Mouse (Mus musculus) intestine, embryonic 16.5 days (tissue): ENCODE data around the gene Padi2. TPM values are rescaled to one million over a fixed set of nuclear protein-coding genes. Genes with fewer than 3 reads are reported as not detected.

Source experiments
- ATAC-seq: fragments of 200-750 bp; cut with Nextera tagmentation; 2 replicates; pipeline ENCODE4 v1.8.0; 2017; ENCODE audit warnings: moderate TSS enrichment, moderate library complexity
- H3K27ac ChIP-seq: fragments of 300-500 bp; sonication (generic); 2 replicates; pipeline ENCODE4 v1.5.1; 2014; ENCODE audit warnings: mild to moderate bottlenecking, low read length
- H3K27me3 ChIP-seq: fragments of 300-500 bp; sonication (generic); replicated peaks from 2 replicates; pipeline ENCODE4 v1.6.1; 2014; ENCODE audit warnings: low read length, control low read depth, mixed read lengths; ENCODE audit not compliant: control insufficient read depth, insufficient read depth
- H3K36me3 ChIP-seq: fragments of 300-500 bp; sonication (generic); 2 replicates; pipeline ENCODE4 v1.6.1; 2014; ENCODE audit warnings: low read length, control low read depth; ENCODE audit not compliant: control insufficient read depth, insufficient read depth
- H3K4me1 ChIP-seq: fragments of 300-500 bp; sonication (generic); 2 replicates; pipeline ENCODE4 v1.6.1; 2014; ENCODE audit warnings: low read length, control low read depth, mixed read lengths; ENCODE audit not compliant: control insufficient read depth, insufficient read depth
- H3K4me2 ChIP-seq: fragments of 300-500 bp; sonication (generic); 2 replicates; pipeline ENCODE4 v1.6.1; 2014; ENCODE audit warnings: low read depth, low read length, control low read depth
- H3K4me3 ChIP-seq: fragments of 300-500 bp; sonication (generic); 2 replicates; pipeline ENCODE4 v1.5.1; 2014; ENCODE audit warnings: mild to moderate bottlenecking, low read length
- H3K9ac ChIP-seq: fragments of 300-500 bp; sonication (generic); 2 replicates; pipeline ENCODE4 v1.6.1; 2014; ENCODE audit warnings: low read depth, low read length
- H3K9me3 ChIP-seq: fragments of 300-500 bp; sonication (generic); 2 replicates; pipeline ENCODE4 v1.6.1; 2016; ENCODE audit warnings: low read length, control low read depth; ENCODE audit not compliant: control insufficient read depth
- WGBS: fragments of 180-500 bp; shearing (Covaris S2); extraction: QIAGEN DNeasy Blood & Tissue Kit; methylation state at CpG from one replicate; pipeline ENCODE4 v1.1.7; 2014; 5-methylcytosine and 5-hydroxymethylcytosine counted together
- polyA plus RNA-seq: library from polyadenylated mRNA; unstranded; fragments of >200 nt; fragmentation: Nextera tagmentation; extraction: Ambion mirVana; gene quantifications from 2 replicates; pipeline ENCODE4 v1.2.1, GENCODE M21; 2015

The Padi2 gene
- polyA plus RNA-seq, 1 experiment from 2014 or later = 3.0 TPM

DNA sequence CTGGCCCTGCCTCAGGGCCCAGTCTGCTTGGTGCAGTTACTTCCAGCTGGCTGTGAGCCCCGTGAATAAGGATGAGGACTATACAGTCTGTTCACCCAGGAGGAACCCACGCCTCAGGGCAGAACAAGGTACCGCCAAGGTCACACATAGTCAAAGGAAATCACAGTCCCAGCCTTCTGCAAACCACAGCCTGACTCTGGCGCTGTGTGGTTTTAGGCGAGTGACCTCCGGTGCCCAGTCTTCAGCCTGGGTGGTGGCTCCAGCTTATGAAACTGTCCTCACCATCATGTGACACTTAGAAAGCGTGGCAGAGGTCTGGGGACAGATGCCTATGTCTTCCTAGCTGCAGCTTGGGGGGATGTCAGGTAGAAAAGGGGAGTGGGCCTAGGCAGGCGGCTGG lies 89.7 kb downstream of the Padi2 start:
- Histone ChIP-seq H3K9ac (no peak overlapping the region), H3K9me3 (no peaks in the 10 kb centered on the region), H3K27me3 (no peaks in the 10 kb centered on the region), H3K27ac (no peak overlapping the region), H3K4me2 (no peak overlapping the region), H3K4me3 (no peak overlapping the region), H3K36me3 (peaks cover 33% of the 10 kb centered on the region), H3K4me1 (no peaks in the 10 kb centered on the region)
- ATAC-seq = no peak
- WGBS = 92% methylated on average over 8 of the region's 8 CpGs

DNA sequence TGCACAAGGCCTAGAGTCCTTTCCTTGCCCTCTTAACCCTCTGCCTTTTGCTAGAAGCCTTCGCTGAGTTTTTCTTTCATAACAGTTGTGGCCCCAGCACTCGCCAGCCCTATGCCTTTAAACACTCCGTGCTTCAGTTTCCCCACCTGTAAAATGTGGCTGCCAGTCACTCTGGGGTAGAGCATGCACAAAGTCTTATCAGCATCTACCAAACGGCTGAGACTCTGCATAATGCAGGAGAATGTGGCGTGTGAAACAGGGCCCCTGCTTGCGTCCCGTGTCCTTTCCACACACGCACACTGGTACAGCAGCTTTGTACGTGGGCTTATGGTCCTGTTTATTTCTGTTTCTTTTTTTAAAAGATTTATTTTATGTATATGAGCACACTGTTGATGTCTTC lies 90.7 kb downstream of the Padi2 start:
- H3K36me3 ChIP-seq = peaks cover 35% of the 10 kb centered on the region

More for the DNA sequence above, 90.7 kb downstream of the Padi2 start:
- Histone ChIP-seq H3K4me1 (no peaks in the 10 kb centered on the region), H3K27ac (no peak overlapping the region), H3K9ac (no peak overlapping the region), H3K9me3 (no peaks in the 10 kb centered on the region), H3K27me3 (no peaks in the 10 kb centered on the region), H3K4me2 (no peak overlapping the region), H3K4me3 (no peak overlapping the region)
- WGBS = 94% methylated on average over 9 of the region's 9 CpGs
- ATAC-seq = no peak

Other genes with a start within 250 kb of the Padi2 start
- 12.1 and 14.3 TPM in 2 replicates for gene Arhgef10l, start 240.3 kb upstream of the Padi2 start, polyA plus RNA-seq
- gene Rcc2, start 205.8 kb upstream of the Padi2 start, polyA plus RNA-seq = 12.6 and 13.7 TPM in 2 replicates
- gene Padi6, start 163.7 kb upstream of the Padi2 start, polyA plus RNA-seq = 0.07 TPM in 2 replicates
- 4.4 and 5.9 TPM in 2 replicates for gene Padi4, start 132.1 kb upstream of the Padi2 start, polyA plus RNA-seq
- gene Padi3, start 95.7 kb upstream of the Padi2 start, polyA plus RNA-seq = 0.51 and 0.56 TPM in 2 replicates
- gene Padi1, start 60.6 kb upstream of the Padi2 start, polyA plus RNA-seq = 0.28 and 0.43 TPM in 2 replicates
- gene Sdhb, start 54.9 kb downstream of the Padi2 start, polyA plus RNA-seq = 671 and 689 TPM in 2 replicates
- 29.3 and 31.5 TPM in 2 replicates for gene Atp13a2, start 80.5 kb downstream of the Padi2 start, polyA plus RNA-seq
- gene Mfap2, start 104.1 kb downstream of the Padi2 start, polyA plus RNA-seq = 312 and 334 TPM in 2 replicates
- 2.2 and 3.5 TPM in 2 replicates for gene Crocc, start 154.2 kb downstream of the Padi2 start, polyA plus RNA-seq
- 79.6 and 82.0 TPM in 2 replicates for gene Necap2, start 172.0 kb downstream of the Padi2 start, polyA plus RNA-seq
- gene Spata21, start 182.0 kb downstream of the Padi2 start, polyA plus RNA-seq = 0.22 TPM in 1 of 2 replicates, not detected in the other
- gene Szrd1, start 233.4 kb downstream of the Padi2 start, polyA plus RNA-seq = 44.4 and 46.4 TPM in 2 replicates
- gene Fbxo42, start 241.6 kb downstream of the Padi2 start, polyA plus RNA-seq = 17.9 and 18.5 TPM in 2 replicates